Mouse (Mus musculus): ENCODE results near the gene Nostrin.

Gene Nostrin

GRCm38 (mm10) chr2:69193555-69193954, 58.0 kb downstream of the Nostrin start:
- no peak for DNase-seq (ENCODE audit: low spot score in 2 of 2)

GRCm38 (mm10) chr2:69205185-69205584, 69.6 kb downstream of the Nostrin start:
- DNase-seq (ENCODE audit: low spot score in 2 of 2), result no peak

DNA sequence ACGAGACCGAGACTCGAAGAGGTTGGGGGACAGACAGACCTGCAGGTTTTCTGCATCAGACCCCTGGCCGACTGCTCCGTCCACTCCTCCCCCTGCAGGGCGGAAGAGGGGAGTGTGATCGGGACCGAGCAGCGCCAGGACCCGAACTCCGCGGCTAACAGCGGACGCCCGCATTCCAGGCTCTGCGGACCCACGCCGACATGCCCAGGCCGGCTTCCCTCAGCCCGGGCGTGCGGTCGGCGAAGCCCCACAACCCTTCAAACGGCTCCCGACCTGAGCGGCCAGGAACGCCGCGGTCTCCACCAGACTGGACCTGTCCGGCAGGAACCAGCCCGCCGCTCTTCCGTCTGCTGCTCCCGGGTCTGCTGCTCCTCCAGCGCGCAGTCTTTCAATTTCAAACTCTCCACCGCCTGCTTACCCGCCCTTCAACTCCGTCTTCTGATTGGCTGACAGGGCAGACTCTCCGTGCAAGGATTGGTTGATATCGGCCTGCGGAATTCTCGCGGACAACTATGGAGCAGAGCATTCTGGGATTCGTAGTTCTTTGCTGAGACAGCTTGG, 70.3 kb downstream of the Nostrin start, which contains the start of gene Spc25:
Gene Spc25 (minus strand): TSS at position 404 of the 561 bp plus-strand sequence.
- peak; percentile 45 to 88 for DNase-seq (ENCODE audit: low spot score in 2 of 2)

DNA sequence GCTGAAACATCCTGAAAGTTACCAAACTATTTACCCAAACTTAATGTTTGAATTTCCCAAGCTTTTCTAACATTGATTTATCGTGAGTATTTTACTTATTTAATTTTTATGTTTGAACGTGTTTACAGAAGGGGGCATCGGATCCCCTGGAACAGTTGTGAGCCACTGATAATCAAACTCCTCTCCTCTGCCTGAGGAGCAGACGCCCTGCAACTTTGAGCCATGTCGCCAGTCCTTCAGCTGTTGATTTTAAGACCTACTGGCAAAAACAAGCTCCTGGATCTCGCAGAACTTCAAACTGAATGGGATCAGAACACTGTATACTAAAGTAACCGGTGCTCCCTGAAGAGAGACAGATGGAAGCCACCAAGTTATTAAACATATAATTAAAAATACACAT, 70.9 kb downstream of the Nostrin start:
- DNase-seq (ENCODE audit: low spot score in 2 of 2), result no peak

DNA sequence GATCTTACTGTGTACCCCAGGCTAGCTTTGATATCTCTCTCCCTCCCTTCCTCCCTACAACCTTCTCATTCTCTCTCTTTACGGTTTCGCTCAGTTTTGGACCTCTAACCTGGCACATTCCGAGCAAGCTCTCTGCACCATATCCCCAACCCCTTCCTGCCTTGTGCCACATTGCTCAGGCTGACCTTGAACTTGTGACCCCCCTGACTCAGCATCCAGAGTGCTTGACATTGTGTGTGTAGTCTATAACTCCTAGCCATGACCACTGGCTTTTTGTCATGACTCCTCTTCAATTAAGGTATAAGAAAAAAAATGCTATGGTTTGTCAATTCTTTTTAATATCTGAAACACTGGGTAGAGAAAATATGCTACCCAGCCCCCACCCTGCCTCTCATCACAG, 74.1 kb downstream of the Nostrin start:
- no peak for DNase-seq (ENCODE audit: low spot score in 2 of 2)

DNA sequence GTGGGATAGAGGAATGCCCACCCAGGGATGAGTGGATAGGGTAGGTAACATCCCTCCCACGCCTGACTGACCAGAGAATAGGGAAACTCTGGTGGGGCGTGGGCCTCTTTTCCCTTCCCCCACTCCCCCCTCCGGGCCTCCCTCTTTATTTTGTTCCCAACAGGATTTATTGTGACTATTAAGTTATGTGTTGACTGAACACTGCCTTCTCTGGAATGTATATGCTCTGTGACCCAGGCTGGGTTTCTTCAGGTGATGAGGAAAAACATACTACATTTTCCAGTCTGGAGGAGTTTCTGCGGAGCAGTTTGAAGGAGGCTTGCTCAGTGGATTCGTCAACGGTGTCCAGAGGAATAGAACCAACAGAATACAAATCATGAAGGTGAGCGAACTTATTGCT, 75.2 kb downstream of the Nostrin start, which contains the start of gene G6pc2:
Gene G6pc2 (plus strand): TSS at position 301 of the 400 bp plus-strand sequence.
- DNase-seq (ENCODE audit: low spot score in 2 of 2), result no peak

DNA sequence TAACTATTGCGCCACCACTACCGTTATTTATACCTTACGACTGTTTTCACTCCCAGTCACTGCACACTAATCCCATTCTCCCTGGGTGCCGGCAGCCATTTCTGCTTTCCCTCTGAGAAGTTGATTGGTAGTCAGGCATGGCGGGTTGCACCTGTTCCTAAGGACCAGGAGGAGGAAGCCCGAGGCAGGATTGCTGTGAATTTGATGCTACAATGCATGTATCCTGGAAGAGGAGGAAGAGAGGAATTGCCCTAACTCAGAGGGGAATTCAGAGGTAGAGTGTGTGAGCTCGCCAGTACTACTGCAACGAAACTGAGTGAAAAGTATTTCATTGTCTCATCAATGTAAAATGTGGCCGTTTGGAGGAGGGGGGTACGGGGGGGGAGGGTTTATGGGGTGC, 77.1 kb downstream of the Nostrin start:
- no peak for DNase-seq (ENCODE audit: low spot score in 2 of 2)

GRCm38 (mm10) chr2:69215242-69215641, 79.6 kb downstream of the Nostrin start:
- DNase-seq (ENCODE audit: low spot score in 2 of 2), result no peak

GRCm38 (mm10) chr2:69221868-69222416, 86.3 kb downstream of the Nostrin start:
- no peak for DNase-seq (ENCODE audit: low spot score in 2 of 2)

DNA sequence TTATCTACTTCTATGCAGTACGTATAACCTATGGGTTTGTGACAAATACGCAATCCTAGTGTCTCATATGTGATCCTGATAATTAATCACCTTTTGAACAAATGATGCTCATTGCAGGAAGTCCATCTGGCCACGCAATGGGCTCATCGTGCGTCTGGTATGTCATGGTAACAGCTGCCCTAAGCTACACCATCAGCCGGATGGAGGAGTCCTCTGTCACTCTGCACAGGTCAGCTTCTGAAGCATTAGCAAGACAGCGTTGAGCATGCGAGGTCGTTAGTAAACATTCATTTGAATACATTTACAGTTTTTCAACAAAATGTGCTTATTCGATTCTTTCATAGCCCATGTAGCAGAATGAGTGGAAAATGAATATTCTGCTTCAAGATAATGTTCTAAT, 87.2 kb downstream of the Nostrin start:
- DNase-seq (ENCODE audit: low spot score in 2 of 2), result no peak

GRCm38 (mm10) chr2:69224724-69225123, 89.1 kb downstream of the Nostrin start:
- no peak for DNase-seq (ENCODE audit: low spot score in 2 of 2)

GRCm38 (mm10) chr2:69226876-69227275, 91.3 kb downstream of the Nostrin start:
- DNase-seq (ENCODE audit: low spot score in 2 of 2), result no peak

DNA sequence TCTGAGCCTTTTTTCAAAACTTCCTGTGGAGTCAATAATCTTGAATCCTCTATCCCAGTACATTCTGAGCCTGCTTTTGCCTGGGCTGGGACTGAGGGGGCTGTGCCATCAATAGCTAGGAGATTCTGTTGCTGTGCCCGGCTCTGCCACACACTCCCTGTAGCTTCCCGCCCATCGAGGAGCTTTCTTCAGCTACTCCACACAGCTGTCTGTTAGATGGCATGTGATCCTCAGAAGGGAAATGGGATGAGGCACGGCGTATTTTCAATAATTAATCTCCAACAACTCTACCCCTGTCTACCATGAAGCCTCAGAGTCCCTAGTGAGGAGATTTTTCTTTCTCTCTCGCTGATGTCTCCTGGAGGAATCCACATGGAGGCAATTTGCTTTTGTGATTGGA, 93.0 kb downstream of the Nostrin start:
- DNase-seq (ENCODE audit: low spot score in 2 of 2), result no peak

GRCm38 (mm10) chr2:69230137-69230536, 94.5 kb downstream of the Nostrin start:
- no peak for DNase-seq (ENCODE audit: low spot score in 2 of 2)

DNA sequence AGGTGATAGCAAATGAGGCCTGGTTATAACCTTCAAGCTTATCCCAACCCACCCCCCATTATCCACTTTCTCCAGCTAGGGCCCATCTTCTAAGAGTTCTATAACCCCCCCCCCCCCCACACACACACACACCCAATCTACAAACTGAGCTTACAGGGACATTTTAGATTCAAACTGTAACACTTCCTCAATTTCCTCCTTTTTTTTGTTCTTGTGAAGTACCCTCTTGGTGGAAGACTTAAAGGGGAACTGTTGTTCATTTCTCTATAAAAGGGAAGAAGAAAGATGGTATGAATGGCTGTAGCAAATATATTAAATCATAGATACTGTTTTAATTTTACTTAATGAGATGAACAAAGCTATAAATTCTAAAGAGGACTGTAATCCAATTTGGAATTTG, 96.5 kb downstream of the Nostrin start:
- no peak for DNase-seq (ENCODE audit: low spot score in 2 of 2)

GRCm38 (mm10) chr2:69234976-69235678, 99.5 kb downstream of the Nostrin start:
- DNase-seq (ENCODE audit: low spot score in 2 of 2), result no peak

Data from urinary bladder, adult 18-20 months (tissue).